Mouse (Mus musculus) limb, embryonic 15.5 days (tissue): ENCODE measurements around the gene Rlbp1. TPM values are rescaled to one million over a fixed set of nuclear protein-coding genes. Genes with fewer than 3 reads are reported as not detected.

Source experiments
- ATAC-seq: fragments of 200-750 bp; cut with Nextera tagmentation; 2 replicates; pipeline ENCODE4 v1.8.0; 2017; ENCODE audit warnings: low read depth, moderate TSS enrichment; ENCODE audit not compliant: insufficient number of reproducible peaks, low FRiP score, low TSS enrichment
- H3K27ac ChIP-seq: fragments of 300-500 bp; sonication (generic); 2 replicates; pipeline ENCODE4 v1.5.1; 2015; ENCODE audit warnings: moderate library complexity, mild to moderate bottlenecking, inconsistent platforms
- H3K27me3 ChIP-seq: fragments of 300-500 bp; sonication (generic); 2 replicates; pipeline ENCODE4 v1.6.1; 2015; ENCODE audit warnings: inconsistent platforms
- H3K36me3 ChIP-seq: fragments of 300-500 bp; sonication (generic); 2 replicates; pipeline ENCODE4 v1.6.1; 2015; ENCODE audit warnings: inconsistent platforms
- H3K4me1 ChIP-seq: fragments of 300-500 bp; sonication (generic); 2 replicates; pipeline ENCODE4 v1.6.1; 2015; ENCODE audit warnings: inconsistent platforms
- H3K4me2 ChIP-seq: fragments of 300-500 bp; sonication (generic); 2 replicates; pipeline ENCODE4 v1.6.1; 2015; ENCODE audit warnings: mild to moderate bottlenecking, inconsistent platforms
- H3K4me3 ChIP-seq: fragments of 300-500 bp; sonication (generic); 2 replicates; pipeline ENCODE4 v1.5.1; 2015; ENCODE audit warnings: mild to moderate bottlenecking, inconsistent platforms
- H3K9ac ChIP-seq: fragments of 300-500 bp; sonication (generic); 2 replicates; pipeline ENCODE4 v1.6.1; 2015; ENCODE audit warnings: inconsistent platforms
- H3K9me3 ChIP-seq: fragments of 300-500 bp; sonication (generic); 2 replicates; pipeline ENCODE4 v1.6.1; 2016; ENCODE audit warnings: inconsistent platforms
- WGBS: fragments of 180-500 bp; shearing (Covaris S2); methylation state at CpG from one replicate; pipeline ENCODE4 v1.1.7; 2015; 5-methylcytosine and 5-hydroxymethylcytosine counted together
- polyA plus RNA-seq: library from polyadenylated mRNA; unstranded; fragments of >200 nt; fragmentation: Nextera tagmentation; extraction: Ambion mirVana; gene quantifications from 2 replicates; pipeline ENCODE4 v1.2.1, GENCODE M21; 2015

Gene Rlbp1
- polyA plus RNA-seq, 1 experiment from 2014 or later: 2.0 TPM

DNA sequence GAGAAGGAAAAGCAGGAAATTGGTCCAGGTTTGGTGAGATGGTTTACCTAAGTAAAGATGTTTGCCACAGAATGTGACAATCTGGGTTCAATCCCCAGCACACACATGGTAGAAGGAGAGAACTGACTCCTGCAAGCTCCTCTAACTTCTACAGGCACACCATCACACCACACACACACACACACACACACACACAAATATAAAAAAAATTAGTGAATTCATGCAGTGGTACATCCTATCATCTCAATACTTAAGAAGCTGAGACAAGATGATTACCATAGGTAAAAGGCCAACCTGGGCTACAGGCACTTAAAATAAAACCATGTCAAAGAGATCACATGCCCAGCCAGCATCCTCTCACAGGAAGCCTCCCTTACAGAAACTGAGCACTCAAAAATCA is 12.8 kb downstream of the Rlbp1 start:
- H3K27ac ChIP-seq: no peak overlapping the region
- peaks cover 8% of the 10 kb centered on the region for H3K4me1 ChIP-seq
- H3K4me3 ChIP-seq: no peak overlapping the region
- H3K9me3 ChIP-seq: no peaks in the 10 kb centered on the region
- H3K9ac ChIP-seq: no peak overlapping the region
- no peaks in the 10 kb centered on the region for H3K36me3 ChIP-seq
- H3K4me2 ChIP-seq: no peak overlapping the region
- no peak for ATAC-seq
- no peaks in the 10 kb centered on the region for H3K27me3 ChIP-seq

- no peak overlapping the region for H3K27ac ChIP-seq
- H3K9me3 ChIP-seq: no peaks in the 10 kb centered on the region
- 24% methylated on average over 10 of the region's 10 CpGs for WGBS
- H3K4me1 ChIP-seq: peaks cover 8% of the 10 kb centered on the region
- no peak overlapping the region for H3K4me3 ChIP-seq
- ATAC-seq: no peak
- H3K36me3 ChIP-seq: no peaks in the 10 kb centered on the region
- H3K9ac ChIP-seq: no peak overlapping the region
- H3K27me3 ChIP-seq: no peaks in the 10 kb centered on the region
- no peak overlapping the region for H3K4me2 ChIP-seq
These were observed 15.4 kb downstream of the Rlbp1 start for GRCm38 (mm10) chr7:79371321-79371879.

- no peaks in the 10 kb centered on the region for H3K36me3 ChIP-seq
- H3K4me2 ChIP-seq: no peak overlapping the region
- WGBS: 25% methylated on average over 4 of the region's 4 CpGs
- no peak overlapping the region for H3K4me3 ChIP-seq
- ATAC-seq: no peak
- no peak overlapping the region for H3K27ac ChIP-seq
- H3K4me1 ChIP-seq: peaks cover 8% of the 10 kb centered on the region
- H3K9me3 ChIP-seq: no peaks in the 10 kb centered on the region
- H3K9ac ChIP-seq: no peak overlapping the region
- H3K27me3 ChIP-seq: no peaks in the 10 kb centered on the region
These were observed 17.4 kb downstream of the Rlbp1 start for GRCm38 (mm10) chr7:79369416-79369815.

- Histone ChIP-seq H3K27me3 (no peaks in the 10 kb centered on the region), H3K4me1 (peaks cover 8% of the 10 kb centered on the region), H3K9me3 (no peaks in the 10 kb centered on the region), H3K4me2 (no peak overlapping the region), H3K36me3 (peaks cover 5% of the 10 kb centered on the region; the same call in 1 of the 2 replicates), H3K9ac (no peak overlapping the region), H3K27ac (no peak overlapping the region), H3K4me3 (no peak overlapping the region)
- WGBS: 81% methylated on average over 5 of the region's 5 CpGs
- ATAC-seq: no peak
These were observed 18.2 kb downstream of the Rlbp1 start for GRCm38 (mm10) chr7:79368664-79369063.

DNA sequence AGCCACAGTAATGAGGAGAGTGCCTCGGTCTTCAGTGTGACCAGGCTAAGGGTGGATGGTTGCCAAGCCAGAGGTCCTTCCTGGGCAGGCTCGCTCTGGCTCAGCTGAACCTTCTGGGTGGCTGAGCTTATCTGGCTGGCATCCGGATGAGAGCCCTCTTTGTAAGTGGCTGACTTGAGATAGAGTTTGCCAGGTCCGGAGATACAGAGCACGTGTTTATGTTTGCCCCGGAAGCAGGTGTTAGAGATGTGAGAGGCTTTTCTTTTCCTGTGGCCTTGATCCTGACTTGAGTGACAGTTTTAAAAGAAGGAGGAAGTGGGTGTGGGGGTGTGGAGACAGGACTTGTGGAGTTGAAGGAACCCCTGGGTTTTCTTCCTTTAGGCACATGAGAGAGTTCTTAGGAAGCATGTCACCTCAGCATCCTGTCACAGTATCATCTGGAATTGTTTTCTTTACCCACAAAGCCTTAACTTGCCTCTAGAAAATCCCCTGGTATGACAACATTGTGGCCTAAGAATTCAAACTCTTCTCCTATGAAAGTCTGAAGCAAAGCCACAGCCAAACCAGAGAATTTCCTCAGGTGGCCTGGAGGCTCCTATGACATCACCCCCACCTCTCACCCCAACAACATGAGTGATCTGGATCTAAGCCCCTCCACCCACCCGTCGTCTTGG is 23.3 kb downstream of the Rlbp1 start:
- peaks cover 27% of the 10 kb centered on the region; the same call in 1 of the 2 replicates for H3K36me3 ChIP-seq
- ATAC-seq: 0 out of 2 replicates have a peak, but pooled peaks have one; percentile 11
- H3K4me2 ChIP-seq: no peak overlapping the region
- no peak overlapping the region for H3K27ac ChIP-seq
- 62% methylated on average over 8 of the region's 8 CpGs for WGBS
- H3K9me3 ChIP-seq: no peaks in the 10 kb centered on the region
- H3K9ac ChIP-seq: no peak overlapping the region
- H3K4me3 ChIP-seq: no peak overlapping the region
- no peaks in the 10 kb centered on the region for H3K4me1 ChIP-seq
- no peaks in the 10 kb centered on the region for H3K27me3 ChIP-seq

DNA sequence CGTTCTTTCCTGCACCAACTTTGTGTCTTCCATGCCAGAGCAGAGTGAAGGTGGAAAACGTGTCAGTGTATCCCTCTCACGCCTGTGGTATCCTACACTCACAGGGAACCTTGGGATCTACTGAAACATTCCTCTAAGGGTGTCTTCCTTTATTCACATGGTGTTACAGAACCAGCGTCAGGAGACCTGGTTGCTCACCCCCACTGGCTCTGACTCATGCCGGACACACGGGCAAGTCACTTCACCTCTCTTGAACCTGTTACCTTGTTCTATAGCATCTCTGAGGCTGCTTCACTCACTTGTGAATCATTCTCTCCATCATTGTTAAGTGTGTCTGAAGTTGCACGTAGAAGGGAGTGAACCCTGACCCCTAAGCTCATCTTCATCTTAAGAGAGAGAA is 24.0 kb downstream of the Rlbp1 start:
- no peaks in the 10 kb centered on the region for H3K9me3 ChIP-seq
- H3K4me1 ChIP-seq: no peaks in the 10 kb centered on the region
- H3K27ac ChIP-seq: peak overlapping the region; percentile 59
- no peak overlapping the region for H3K4me2 ChIP-seq
- ATAC-seq: no peak
- peaks cover 34% of the 10 kb centered on the region for H3K36me3 ChIP-seq
- no peaks in the 10 kb centered on the region for H3K27me3 ChIP-seq
- H3K9ac ChIP-seq: no peak overlapping the region
- H3K4me3 ChIP-seq: no peak overlapping the region
- WGBS: 91% methylated on average over 7 of the region's 7 CpGs

GRCm38 (mm10) chr7:79362208-79362607 is 24.6 kb downstream of the Rlbp1 start:
- Histone ChIP-seq H3K9ac (no peak overlapping the region), H3K27me3 (no peaks in the 10 kb centered on the region), H3K9me3 (no peaks in the 10 kb centered on the region), H3K36me3 (peaks cover 37% of the 10 kb centered on the region), H3K4me2 (no peak overlapping the region), H3K4me1 (no peaks in the 10 kb centered on the region), H3K4me3 (no peak overlapping the region), H3K27ac (peak overlapping the region; percentile 59; the same call in 1 of the 2 replicates)
- no peak for ATAC-seq
- WGBS: 78% methylated on average over 8 of the region's 8 CpGs

- Histone ChIP-seq H3K4me3 (no peak overlapping the region), H3K36me3 (peaks cover 56% of the 10 kb centered on the region), H3K9ac (no peak overlapping the region), H3K27ac (no peak overlapping the region), H3K27me3 (no peaks in the 10 kb centered on the region), H3K9me3 (no peaks in the 10 kb centered on the region), H3K4me2 (no peak overlapping the region), H3K4me1 (no peaks in the 10 kb centered on the region)
- ATAC-seq: no peak
- 68% methylated on average over 11 of the region's 11 CpGs for WGBS
These were observed 26.8 kb downstream of the Rlbp1 start for GRCm38 (mm10) chr7:79360056-79360455.

GRCm38 (mm10) chr7:79359183-79359435 is 27.7 kb downstream of the Rlbp1 start:
- Histone ChIP-seq H3K27me3 (no peaks in the 10 kb centered on the region), H3K27ac (no peak overlapping the region), H3K4me1 (no peaks in the 10 kb centered on the region), H3K4me2 (no peak overlapping the region), H3K9me3 (no peaks in the 10 kb centered on the region), H3K9ac (no peak overlapping the region), H3K36me3 (peaks cover 62% of the 10 kb centered on the region), H3K4me3 (no peak overlapping the region)
- WGBS: 78% methylated on average over 3 of the region's 3 CpGs
- ATAC-seq: no peak

DNA sequence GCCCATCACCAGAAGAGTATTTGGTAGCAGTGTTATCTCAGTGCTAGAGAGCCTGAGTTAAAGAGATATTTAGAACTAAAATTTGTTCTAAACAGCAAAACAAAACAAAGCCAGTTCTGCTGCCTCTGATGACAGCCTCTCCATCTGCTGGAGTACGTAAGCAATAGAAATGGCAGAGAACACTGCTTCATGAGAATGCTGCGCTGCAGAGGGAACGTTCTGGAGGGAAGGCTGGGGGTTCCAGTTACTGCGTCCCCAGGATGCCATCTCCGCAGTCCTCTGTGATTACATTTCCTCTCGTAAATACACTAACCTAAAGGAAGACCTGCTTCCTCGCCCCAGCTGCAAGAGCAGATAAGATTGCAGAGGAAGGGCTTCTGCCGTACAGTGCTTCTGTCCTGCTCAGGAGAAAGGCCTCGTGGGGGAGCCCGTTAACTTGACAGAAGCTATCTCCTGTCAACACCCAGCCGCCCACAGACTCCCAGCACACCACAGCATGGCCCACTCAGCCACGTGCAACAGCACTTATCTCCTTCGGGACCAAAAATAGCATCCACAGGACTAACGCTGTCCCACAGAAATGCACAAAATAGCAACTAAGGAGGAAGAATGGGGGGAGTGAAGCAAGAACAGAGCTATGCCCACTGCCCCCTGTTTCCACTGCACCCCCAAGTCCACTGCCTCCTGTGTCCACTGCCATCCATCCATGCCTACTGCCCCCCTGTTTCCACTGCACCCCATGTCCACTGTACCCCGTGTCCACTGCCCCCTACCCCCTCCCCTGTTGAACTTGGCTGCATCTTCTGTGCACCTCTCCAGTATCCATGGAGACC is 28.3 kb downstream of the Rlbp1 start:
- ATAC-seq: no peak
- no peaks in the 10 kb centered on the region for H3K9me3 ChIP-seq
- no peak overlapping the region for H3K27ac ChIP-seq
- H3K27me3 ChIP-seq: no peaks in the 10 kb centered on the region
- H3K36me3 ChIP-seq: peaks cover 61% of the 10 kb centered on the region
- 63% methylated on average over 15 of the region's 15 CpGs for WGBS
- no peak overlapping the region for H3K4me2 ChIP-seq
- H3K4me3 ChIP-seq: no peak overlapping the region
- no peak overlapping the region for H3K9ac ChIP-seq
- H3K4me1 ChIP-seq: no peaks in the 10 kb centered on the region

DNA sequence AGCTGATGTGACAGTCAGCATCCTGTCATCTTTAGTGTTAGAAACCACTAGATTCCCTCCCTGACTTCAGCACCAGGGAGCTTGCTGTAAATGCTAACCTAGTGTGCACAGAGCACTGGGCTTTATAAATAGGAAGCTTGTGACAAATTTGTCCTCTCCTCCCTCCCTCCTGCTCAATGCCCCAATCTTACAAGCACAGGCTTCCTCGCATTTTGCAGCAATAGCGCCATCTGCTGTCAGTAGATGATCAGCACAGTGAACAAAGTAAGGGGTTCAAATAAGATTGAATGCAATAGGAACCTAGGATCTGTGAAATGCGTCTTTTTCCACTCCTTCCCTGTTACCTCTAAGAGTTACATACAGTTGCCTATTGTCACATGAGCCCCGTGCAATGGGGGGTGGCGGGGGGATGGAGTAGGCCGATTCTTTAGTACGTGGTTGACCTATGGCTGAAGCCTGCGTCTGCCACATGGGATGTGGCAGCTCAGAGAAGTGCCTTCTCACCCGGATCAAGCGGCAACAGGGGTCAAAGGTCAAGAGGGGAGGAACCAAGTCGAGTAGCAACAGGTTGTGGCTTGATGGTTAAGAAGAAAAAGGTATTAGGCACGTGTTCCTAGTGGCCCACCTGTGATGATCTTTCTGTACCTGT is 37.0 kb downstream of the Rlbp1 start:
- ATAC-seq: no peak
- Histone ChIP-seq H3K4me1 (no peaks in the 10 kb centered on the region), H3K27ac (no peak overlapping the region), H3K27me3 (no peaks in the 10 kb centered on the region), H3K4me2 (no peak overlapping the region), H3K9ac (no peak overlapping the region), H3K9me3 (no peaks in the 10 kb centered on the region), H3K36me3 (peaks cover 42% of the 10 kb centered on the region), H3K4me3 (no peak overlapping the region)
- WGBS: 36% methylated on average over 12 of the region's 12 CpGs

- H3K9ac ChIP-seq: no peak overlapping the region
- H3K27ac ChIP-seq: no peak overlapping the region
- H3K36me3 ChIP-seq: peaks cover 33% of the 10 kb centered on the region; the same call in 1 of the 2 replicates
- ATAC-seq: no peak
- no peak overlapping the region for H3K4me3 ChIP-seq
- WGBS: 87% methylated on average over 8 of the region's 8 CpGs
- H3K27me3 ChIP-seq: no peaks in the 10 kb centered on the region
- no peak overlapping the region for H3K4me2 ChIP-seq
- no peaks in the 10 kb centered on the region for H3K9me3 ChIP-seq
- no peaks in the 10 kb centered on the region for H3K4me1 ChIP-seq
These were observed 38.0 kb downstream of the Rlbp1 start for GRCm38 (mm10) chr7:79348816-79349215.
